Mouse (Mus musculus): ENCODE data around the gene 4930502E18Rik.
"Not testable (repeated sequence)": the region's sequence is repeated elsewhere in the genome, so short reads cannot be mapped to it uniquely, and the experiment has no call there.

The 4930502E18Rik gene

DNA sequence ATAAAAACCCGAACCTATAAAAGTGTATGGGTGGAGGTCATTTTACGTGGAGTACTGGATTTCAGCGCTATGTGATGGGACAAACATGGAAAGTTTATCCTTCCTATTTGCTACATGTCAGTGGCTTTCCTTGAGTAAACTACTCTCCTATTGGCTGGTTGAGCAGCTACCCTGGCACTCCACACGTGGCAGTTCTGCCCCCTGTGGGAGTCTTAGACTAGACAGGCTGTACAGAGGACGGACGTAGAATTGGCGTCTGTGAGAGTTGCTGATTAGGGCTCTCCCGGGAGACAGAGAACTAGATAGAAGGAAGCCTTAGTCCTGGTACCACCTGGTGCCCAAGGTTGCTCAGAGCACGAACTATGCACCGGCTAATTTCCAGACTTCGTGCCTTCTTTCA, at the start of gene 4930502E18Rik:
TSS of gene 4930502E18Rik (plus strand) at position 231 of the 400 bp plus-strand sequence.
- no peak for DNase-seq (ENCODE audit: low read depth, low spot score)

DNA sequence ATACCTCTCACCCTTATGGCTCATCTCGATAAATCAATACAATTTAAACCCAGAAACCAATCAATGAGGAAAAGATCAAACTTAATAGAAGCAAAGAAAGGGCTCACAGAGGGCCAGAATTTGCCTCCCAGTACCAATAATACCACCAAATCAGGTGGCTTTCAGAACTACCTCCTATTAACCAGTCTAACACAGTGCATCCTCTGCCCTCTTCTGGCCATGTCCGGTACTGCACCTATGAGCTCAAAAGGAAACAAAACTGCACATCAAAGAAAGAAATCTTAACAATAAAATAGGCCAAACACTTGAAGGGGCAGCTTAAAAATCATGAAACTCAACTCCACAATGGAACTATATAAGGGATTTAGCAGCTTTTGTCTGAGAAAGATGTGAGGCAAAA, 47.7 kb upstream of the 4930502E18Rik start:
- not testable (repeated sequence) for DNase-seq (ENCODE audit: low read depth, low spot score)

DNA sequence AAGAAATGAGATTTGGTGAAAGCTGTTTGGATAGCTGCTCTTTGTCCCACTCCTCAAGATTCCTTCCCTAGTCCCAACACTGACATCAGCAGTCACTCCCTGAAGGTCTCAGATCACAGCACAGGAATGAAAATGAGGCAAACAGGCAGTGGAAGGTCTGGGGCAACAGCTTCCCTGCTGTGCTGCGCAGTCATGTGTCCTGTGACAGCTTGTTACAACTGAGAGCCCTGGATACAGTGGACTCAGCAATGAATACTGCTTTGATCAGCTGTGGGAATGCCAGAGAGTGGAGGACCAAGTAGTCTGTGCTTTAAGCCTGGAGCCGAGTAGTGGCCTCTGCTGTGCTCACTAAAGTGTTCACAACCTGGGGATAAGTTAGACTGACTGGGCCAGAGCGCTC, 42.0 kb upstream of the 4930502E18Rik start:
- not testable (repeated sequence) for DNase-seq (ENCODE audit: low read depth, low spot score)

DNA sequence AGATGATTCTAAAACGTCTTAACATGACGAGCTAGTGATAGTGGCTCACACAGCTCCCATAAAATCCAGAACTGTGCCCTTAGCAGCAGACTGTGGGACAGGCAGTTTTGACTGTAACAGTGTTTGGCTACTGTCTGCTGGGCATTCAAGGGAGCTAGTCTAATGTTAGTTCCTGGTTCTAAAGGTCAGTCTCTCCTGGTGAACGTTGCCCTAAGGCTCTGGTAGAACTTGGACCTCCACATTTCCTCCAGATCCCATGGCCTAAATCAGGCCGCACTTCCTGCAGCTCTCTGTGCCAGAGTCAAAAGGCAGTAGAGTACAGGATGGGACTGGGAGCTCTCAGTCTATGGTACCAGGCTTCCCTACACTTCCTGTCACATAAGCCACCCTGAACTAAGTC, 40.0 kb upstream of the 4930502E18Rik start:
- not testable (repeated sequence) for DNase-seq (ENCODE audit: low read depth, low spot score)

DNA sequence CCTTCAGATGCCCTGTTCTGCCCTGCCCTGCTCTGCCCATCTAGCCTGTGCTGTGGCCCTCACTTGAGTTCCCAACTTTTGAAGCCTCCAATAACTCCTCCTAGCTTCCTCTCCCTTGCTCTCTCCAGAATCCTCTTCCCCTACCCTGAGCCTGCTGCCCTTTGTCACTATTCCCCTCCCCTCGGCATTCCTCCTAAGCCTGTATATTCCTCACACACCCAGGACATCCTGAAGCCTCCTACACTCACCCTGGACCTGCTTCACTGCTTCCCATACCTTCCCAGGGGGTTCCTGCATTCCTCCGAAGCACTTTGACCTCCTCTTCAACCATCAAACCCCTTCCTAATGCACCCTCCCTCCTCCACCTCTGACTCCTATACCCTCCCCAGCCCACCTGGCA, 32.6 kb upstream of the 4930502E18Rik start:
- no peak for DNase-seq (ENCODE audit: low read depth, low spot score)

DNA sequence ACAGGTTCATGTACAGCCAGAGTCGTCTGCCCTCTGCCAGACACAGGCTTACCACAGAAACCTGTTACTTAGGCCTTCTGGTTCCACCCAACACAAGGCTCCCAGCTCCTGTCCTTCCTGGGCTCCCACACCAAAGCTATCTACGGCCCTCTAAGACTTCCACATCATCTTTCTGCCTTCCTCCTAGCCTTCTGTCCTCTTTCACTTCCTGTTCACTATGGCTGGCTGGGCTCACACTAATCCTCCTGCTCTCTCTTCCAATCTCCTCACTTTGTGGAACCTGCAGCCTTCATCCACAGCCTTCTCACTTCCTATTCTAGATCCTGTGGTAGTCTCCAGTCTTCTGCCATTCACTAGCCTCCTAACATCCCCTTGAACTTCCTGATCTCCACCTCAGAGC, 31.5 kb upstream of the 4930502E18Rik start:
- no peak for DNase-seq (ENCODE audit: low read depth, low spot score)

DNA sequence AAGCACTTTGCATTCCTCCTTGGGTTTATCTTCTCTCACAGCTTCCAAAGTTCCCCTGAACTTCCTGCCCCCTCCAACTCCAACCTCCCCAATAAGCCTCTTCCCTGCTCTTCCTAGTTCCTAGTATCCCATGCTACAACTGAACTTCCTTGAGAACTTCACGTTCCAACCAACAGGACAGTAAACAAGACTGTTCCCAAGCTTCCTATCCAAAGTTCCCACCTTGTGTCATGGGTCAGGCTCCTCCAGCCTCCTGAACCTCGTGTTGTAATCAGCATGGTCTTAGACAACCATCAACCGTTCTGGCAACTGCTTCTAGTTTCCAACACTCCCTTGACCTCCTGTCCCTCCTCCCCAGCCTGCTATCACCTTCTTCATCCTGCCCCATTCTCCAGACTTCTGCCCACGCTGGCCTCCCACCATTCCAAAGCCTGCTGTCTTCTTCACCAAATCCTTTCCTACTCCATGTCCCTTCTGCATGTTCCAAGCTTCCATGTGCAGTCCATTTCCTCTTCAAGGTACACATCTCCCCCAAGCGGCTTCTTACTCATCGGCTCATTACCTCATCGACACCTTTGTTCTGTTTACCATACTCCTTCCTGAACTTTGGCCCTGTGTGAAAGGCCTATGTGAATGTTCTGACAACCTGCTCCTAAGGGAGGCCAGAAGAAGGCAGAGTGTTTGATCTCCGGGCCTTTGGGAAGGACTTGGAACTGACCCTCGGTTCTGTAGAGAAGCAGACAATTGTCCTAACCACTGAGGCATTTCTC, 30.4 kb upstream of the 4930502E18Rik start:
- DNase-seq (ENCODE audit: low read depth, low spot score), result no peak

DNA sequence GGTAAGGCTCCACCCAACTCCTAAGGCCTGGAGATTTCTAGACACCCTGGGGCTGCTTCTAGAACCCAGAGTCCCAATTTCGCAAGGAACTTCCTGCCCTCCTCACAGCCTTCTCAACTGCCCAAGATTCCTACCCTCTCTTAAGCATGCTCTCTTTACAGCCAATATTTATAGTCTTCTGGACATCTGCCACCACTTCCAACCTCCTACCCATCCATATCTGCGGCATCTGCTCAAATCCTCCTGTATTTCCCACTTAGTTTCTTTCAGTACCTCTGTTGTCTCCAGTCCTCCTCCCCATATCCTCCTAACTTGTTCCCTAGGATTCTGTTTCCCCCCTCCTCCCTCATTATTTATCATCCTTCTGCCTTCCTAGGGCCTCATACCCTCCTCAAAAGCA, 25.4 kb upstream of the 4930502E18Rik start:
- no peak for DNase-seq (ENCODE audit: low read depth, low spot score)

DNA sequence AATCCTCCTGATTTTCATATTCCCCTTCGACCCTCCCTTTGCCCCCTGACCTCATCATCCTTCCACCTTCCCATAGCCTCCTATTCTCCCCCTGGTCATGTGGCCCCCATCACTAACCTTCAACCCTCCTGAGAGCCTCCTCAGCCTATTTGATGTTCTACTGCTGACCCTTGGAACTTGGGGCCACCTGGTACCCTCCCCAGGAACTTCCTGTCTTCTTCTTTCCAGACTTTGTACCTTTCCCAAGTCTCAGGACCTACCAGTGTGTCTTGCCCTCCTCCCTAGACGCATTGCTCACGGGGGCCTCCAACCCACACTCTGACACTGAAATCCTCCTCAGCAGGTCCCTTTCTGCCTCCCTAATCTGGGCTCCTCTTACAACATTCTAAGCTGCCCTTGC, 22.0 kb upstream of the 4930502E18Rik start:
- DNase-seq (ENCODE audit: low read depth, low spot score), result no peak

DNA sequence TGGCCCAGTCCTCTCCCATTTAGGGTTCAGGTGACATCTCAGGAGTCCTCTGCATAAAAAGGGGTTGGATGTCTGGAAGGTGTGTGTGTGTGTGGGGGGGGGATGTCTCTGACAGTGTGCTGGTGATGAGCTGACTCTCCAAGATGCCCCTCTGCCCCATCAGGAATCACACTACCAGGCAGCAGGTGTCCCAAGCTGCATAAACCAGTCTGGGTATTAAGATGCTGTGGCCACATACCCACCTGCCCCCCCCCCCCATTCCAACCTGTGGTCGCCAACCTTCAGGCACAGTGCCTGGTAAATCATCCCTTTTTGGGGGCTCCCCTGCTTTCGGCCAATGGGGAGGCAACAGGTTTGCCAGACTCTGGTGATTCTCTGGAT, 8.7 kb upstream of the 4930502E18Rik start:
- DNase-seq (ENCODE audit: low read depth, low spot score), result no peak

DNA sequence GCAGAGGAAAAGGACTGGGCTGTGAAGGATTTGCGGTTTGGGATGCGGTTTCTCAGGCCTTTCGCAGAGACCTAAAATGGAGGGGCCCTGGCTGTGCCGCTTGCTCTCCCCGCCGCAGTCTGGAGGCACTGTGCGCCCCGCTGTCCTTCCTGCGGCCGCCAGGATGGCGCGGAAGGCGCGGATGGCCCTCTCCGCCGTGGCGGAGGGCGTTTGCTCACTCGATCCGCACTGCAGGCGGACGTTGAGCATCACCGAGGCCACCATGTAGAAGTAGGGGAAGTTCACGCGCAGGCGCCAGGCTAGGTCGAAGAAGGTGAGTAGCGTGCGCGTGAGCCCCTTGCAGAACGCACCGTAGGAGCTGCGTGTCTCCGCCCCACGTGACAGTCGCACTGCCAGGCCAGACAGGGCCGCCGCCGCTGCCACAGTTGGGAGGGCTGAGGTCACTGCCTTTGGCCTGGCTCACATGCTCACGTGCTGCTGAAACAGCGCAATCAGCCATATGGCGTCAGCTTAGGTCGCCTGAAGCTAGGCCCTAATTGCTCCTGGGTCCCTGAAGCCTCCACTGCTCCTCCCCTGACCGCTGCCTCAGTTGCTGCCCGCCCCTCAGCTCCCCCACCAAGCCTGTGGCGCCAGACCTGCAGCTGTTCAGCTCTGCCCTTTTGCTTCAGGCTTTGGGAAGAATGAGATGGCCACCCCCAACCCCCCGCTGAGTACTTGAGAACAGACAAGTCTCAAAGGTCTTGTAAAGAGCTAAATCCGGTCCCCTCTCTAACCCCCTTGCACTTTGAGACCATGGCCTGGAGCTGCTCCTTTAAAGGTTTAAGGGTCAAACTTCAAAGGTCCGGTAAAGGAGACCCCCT, 8.1 kb upstream of the 4930502E18Rik start:
- DNase-seq (ENCODE audit: low read depth, low spot score), result peak; percentile 36

DNA sequence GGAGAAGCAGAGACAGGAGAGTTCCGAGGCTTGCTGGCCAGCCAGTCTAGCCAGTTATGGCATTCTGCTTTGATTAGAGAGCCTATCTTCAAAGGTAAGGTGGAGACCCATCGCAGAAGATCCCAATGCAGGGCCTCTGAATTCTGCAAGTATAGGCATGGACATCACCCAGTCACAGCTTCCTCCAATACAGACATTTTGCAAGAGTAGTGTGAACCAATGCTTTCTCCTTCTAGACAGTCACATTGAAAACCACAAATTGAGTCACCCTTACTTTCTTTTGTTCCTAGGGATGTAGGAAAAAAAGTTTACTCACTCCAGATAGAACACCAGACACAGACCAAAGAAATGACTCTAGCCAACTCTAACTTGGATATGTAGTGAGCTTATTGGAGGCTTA, 4.3 kb downstream of the 4930502E18Rik start:
- DNase-seq (ENCODE audit: low read depth, low spot score), result no peak

DNA sequence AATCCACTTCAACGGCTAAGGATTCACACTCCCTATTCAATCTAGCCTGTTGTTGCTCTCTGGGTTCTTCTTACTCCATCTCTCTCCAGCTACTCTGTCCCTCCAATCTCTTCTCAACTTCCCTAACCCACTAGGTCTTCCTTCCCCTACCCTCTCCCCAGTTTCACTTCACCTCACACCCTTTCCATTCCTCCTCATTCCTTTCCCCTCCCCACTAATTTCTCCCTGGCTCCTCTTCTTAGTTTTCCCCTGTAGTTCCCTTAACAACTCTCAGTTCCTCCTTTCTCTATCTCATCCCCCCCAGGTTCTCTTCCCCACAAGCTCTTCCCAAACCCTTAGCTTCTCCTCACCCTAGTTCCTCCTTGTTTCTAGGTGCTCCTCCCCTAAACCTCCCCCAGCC, 28.2 kb downstream of the 4930502E18Rik start:
- DNase-seq (ENCODE audit: low read depth, low spot score), result no peak

DNA sequence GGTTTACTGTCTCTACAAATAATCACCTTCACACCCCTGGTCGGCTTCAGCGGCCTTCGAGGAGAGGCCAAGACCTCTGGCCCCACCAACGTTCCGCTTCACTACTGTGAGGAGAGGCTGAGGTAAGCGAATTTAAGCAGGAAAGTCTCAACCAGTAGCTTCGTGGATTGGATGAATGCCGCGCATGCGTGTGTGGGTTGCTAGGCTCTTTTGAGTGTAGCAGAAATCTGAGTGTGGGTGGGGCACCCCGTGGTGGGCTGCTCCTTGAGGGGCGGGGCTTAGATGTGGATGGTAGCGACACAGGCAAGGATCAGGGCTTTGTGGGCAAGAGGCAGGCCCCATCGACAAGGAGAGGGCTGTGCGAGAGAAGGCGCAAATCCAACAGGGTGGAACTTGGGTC, 33.1 kb downstream of the 4930502E18Rik start, which contains the start of gene 1700013H16Rik:
TSS of gene 1700013H16Rik (minus strand) at position 96 of the 400 bp plus-strand sequence.
- no peak for DNase-seq (ENCODE audit: low read depth, low spot score)

DNA sequence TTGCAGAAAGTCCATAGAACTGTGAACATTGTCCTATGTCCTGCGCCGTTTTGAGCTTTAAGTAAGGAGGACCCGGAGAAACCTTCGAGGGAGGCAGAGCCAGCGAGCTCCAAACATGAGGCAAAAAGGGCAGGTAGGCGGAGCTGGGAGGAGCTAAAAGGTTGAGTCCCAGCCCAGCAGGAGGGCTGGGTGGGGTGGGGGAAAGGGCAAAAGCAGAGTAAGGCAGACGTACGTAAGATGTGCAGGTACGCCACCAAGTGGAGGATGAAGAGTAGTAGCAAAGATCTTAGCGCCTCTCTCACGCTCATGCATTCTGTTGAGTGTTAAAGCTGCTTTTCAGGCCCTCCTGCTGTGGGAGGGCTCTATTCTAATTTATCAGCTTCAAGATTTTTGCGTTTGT, 51.6 kb downstream of the 4930502E18Rik start, which contains the start of gene Zfp36l3:
TSS of gene Zfp36l3 (minus strand) at position 119 of the 400 bp plus-strand sequence.
- DNase-seq (ENCODE audit: low read depth, low spot score), result peak; percentile 48

Measured in WW6 (cell line).